Mouse (Mus musculus): ENCODE measurements around the gene Fmc1.

Gene Fmc1

GRCm38 (mm10) chr6:38551989-38552635 is 18.8 kb downstream of the Fmc1 start:
- peak; percentile 96 to 98 for DNase-seq (ENCODE audit: low spot score in 2 of 2)

- DNase-seq (ENCODE audit: low spot score in 2 of 2), result no peak
Observed at GRCm38 (mm10) chr6:38552636-38553000, 19.3 kb downstream of the Fmc1 start.

- DNase-seq (ENCODE audit: low spot score in 2 of 2), result no peak
Observed at GRCm38 (mm10) chr6:38576096-38576495, 42.8 kb downstream of the Fmc1 start.

- no peak for DNase-seq (ENCODE audit: low spot score in 2 of 2)
Observed at GRCm38 (mm10) chr6:38580112-38580857, 47.0 kb downstream of the Fmc1 start.

- no peak for DNase-seq (ENCODE audit: low spot score in 2 of 2)
Observed at GRCm38 (mm10) chr6:38581711-38582110, 48.4 kb downstream of the Fmc1 start.
